Mouse (Mus musculus) gastrocnemius, postnatal 25 days (tissue): ENCODE measurements around the gene Akap13. TPM values are rescaled to one million over a fixed set of nuclear protein-coding genes. Genes with fewer than 3 reads are reported as not detected.

Experiments
- DNase-seq: peaks from one replicate; pipeline ENCODE4 v3.0.0; 2022
- total RNA-seq, 2 experiments: library from RNA; stranded (reverse); gene quantifications; 1 replicate in 1 of 2; 2 replicates in 1 of 2; pipeline ENCODE4 v1.2.3; 2021

Gene Akap13
- total RNA-seq, 2 experiments from 2014 or later: 51.5 to 63.2 TPM

GRCm38 (mm10) chr7:75679631-75680030 lies 224.3 kb downstream of the Akap13 start:
- no peak for DNase-seq

GRCm38 (mm10) chr7:75682901-75683300 lies 227.6 kb downstream of the Akap13 start:
- DNase-seq: peak; percentile 56

GRCm38 (mm10) chr7:75683410-75683809 lies 228.1 kb downstream of the Akap13 start:
- no peak for DNase-seq

DNA sequence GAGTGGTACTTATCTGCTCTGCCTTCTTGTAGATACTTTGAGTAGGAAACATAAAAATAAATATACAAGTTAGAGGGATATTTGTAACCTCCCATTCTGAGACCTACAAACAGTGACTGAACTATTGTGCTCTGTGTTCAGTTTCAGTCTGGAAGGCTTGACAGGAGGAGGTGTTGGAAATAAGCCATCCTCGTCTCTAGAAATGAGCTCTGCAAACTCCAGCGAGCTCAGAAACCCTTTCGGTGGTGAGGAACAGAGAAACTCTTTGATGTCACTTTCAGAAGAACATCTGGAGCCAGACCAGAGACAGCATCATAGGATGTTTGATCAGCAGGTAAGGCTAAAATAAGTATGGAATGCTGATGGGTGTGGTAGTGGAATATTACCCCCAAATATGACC lies 229.6 kb downstream of the Akap13 start:
- DNase-seq: no peak

DNA sequence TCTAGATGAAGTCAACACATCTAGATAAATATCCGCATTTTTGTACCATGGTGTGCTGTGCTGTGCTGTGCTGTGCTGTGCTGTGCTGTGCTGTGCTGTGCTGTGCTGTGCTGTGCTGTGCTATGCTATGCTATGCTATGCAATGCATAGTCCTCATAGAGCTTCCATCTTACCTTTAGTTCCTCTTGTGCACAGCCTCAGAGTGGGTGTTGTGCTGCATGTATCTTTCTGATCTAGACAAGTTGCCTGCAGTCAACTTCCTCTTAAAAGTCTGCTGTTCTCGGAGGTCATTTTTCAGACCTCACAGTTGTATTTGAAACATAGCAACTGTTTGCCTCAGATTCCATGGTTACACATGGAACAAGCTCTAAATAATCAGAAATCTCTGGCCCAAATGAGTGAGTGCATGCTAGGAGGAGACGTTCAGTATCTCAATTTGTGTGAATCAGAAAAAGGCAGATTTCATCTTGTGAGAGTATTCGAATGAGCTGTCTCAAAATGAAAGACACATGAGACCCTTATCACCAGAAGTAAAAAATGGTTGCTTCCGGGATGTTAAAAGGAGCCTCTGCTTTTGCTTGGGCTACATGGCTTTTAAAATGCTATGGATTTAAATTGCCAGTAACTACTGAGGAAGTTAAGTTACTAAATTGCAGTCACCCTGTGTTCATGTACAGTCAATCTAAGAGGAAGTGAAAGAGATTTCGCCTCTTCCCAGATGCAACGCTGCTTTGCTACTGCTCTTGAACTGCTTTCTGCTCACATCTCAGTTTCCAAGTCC lies 230.9 kb downstream of the Akap13 start:
- no peak for DNase-seq

GRCm38 (mm10) chr7:75686827-75687164 lies 231.5 kb downstream of the Akap13 start:
- DNase-seq: no peak

GRCm38 (mm10) chr7:75688144-75688543 lies 232.8 kb downstream of the Akap13 start:
- DNase-seq: no peak

GRCm38 (mm10) chr7:75694777-75695176 lies 239.4 kb downstream of the Akap13 start:
- no peak for DNase-seq

DNA sequence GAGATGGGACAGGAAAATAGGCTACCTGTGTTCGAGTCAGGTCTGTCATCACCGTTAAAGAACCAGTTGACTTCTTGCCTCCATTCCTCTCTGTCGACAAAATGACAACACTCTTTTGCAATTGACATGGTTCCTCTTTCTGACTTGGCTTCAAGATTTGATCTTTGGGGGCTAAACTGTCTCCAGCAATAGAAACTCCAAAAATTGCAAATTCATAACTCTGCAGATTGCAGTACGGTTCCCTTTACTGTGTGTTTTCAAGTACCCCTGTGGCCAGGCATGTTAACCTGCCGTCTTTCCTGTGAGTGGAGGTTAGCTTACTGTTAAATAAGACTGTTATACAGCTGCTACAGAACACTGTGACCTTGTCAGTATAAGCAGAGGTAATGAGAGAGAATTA lies 244.5 kb downstream of the Akap13 start:
- no peak for DNase-seq

DNA sequence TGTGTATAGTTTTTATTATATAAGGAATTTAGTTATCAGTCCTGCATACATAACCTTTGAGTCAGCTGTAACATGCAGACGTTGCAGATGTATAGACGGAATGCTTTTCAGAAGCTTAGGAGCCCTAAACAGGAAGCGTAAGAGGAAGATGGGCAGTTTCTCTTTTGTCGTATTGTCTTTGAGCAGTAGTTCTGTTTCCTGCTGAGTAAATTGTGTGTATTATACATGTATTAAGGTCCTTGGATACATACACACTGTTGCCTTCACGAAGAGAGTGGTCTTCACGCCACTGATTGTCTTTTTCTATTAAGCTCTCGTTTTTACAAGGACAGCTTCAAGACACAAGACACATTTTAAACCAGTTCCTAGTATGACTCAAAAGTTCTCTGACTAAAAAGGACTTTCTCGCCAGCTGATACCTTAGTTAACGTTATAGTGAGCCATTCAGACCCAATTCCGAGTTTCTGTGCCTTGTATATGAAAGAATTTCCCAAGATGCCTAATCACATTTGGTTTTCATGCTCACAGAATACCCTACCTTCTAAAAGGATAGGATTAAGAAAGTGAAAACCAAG lies 245.5 kb downstream of the Akap13 start:
- DNase-seq: no peak

- DNase-seq: no peak
These were observed 246.4 kb downstream of the Akap13 start for GRCm38 (mm10) chr7:75701761-75702160.

DNA sequence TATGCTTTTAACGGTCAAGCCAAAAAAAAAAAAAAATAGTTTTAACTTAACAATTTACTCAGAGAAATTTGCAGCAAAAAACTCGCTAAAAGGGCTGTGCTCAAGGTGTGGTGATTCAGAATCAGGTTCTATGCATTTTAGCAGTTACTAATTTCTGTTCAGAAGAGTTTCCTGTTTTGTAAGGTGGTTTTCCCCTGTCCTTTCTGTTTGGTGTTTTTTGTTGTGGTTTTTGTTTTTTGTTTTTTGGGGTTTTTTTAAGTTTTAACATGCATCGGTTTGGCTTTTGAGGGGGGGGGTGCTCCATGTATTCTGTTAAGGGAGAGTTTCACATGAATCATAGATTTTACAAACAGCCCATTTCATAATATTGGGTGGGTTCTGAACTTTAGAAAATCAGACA lies 247.0 kb downstream of the Akap13 start:
- no peak for DNase-seq

GRCm38 (mm10) chr7:75702966-75703645 lies 247.8 kb downstream of the Akap13 start:
- no peak for DNase-seq

DNA sequence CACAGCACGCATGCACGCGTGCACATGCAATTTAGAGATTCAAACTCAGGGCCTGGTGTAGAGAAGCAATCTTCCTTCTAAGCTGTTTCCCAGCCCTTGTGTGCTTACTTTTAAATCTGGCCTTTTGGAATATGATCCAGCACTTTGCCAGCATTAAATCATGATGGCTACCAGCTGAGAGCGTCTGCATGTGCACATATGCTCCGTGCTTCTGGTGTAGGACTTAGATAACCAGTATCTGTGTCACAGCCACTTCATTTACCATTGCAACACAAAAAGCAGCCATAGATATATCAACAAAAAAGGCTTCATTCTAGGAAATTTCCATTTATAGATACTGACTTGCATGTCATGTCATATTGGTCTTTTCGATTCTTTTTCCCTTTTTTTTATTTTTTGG lies 249.5 kb downstream of the Akap13 start:
- no peak for DNase-seq

GRCm38 (mm10) chr7:75709936-75710335 lies 254.6 kb downstream of the Akap13 start:
- no peak for DNase-seq

- DNase-seq: no peak
These were observed 255.6 kb downstream of the Akap13 start for GRCm38 (mm10) chr7:75710920-75711319.

DNA sequence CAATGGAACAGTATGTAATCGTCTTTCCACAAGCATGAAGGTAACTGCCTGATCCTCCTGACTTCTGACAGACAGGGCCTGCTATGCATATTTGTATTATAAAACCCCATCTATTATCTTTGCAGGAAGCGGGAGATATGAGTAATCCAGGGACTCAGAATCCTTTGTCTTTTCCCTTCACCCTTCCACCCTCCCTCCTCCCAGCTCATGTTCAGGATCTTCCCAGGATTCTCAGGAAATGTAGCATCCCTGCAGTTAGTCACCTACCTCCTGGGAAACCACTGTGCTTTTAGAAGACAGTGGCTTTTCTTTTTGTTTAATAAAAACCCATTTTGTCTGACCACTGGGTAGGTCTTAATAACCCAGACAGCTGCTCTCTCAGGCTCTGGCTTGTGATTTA lies 256.1 kb downstream of the Akap13 start:
- DNase-seq: no peak

DNA sequence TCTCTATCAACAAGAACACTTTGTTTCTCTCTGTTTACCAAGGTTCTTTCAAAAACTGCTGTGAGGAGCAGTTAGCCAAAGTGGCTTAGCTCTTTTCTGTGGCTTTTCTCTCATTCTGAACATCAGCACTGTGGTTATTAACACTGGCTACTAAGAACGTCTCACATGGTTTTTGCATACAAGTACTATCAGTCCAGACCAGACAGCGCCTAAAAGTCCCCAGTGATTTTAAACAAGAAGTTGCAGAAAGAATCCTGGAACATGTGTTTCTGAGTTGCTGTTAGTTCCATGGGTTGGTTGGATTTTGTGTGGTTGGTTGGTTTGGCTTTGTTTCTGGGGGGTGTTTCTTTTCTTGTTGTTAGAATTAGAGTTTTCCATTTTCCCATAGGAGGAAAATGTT lies 257.5 kb downstream of the Akap13 start:
- no peak for DNase-seq

GRCm38 (mm10) chr7:75713959-75714358 lies 258.6 kb downstream of the Akap13 start:
- DNase-seq: no peak

GRCm38 (mm10) chr7:75715026-75715425 lies 259.7 kb downstream of the Akap13 start:
- DNase-seq: no peak

- DNase-seq: peak; percentile 68
These were observed 260.6 kb downstream of the Akap13 start for GRCm38 (mm10) chr7:75715939-75716338.

GRCm38 (mm10) chr7:75717349-75717748 lies 262.0 kb downstream of the Akap13 start:
- DNase-seq: no peak

DNA sequence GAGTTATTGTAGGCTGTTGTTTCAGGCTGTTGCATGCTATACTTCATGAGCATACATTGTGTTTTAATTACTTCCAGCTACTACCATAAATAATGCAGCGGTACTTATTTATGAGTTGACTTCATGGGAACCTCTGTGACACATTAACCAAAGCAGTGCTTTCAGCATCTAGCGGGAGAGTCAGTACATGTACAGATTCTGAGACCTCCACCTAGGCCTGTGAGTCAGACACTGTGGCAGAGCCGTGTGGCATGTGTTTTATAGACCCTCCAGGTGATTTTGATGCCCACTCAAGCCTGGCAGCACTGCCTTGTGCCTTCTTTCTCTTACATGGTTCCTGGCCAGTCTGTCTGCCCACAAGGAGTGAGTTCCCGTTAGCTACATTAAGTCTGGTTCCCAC lies 266.0 kb downstream of the Akap13 start:
- no peak for DNase-seq

- no peak for DNase-seq
These were observed 268.7 kb downstream of the Akap13 start for GRCm38 (mm10) chr7:75724012-75724411.
